Mouse (Mus musculus) left cerebral cortex, postnatal 10 days (tissue): ENCODE measurements around the gene Pigl. TPM values are rescaled to one million over a fixed set of nuclear protein-coding genes. Genes with fewer than 3 reads are reported as not detected.
"Not testable (repeated sequence)": the region's sequence is repeated elsewhere in the genome, so short reads cannot be mapped to it uniquely, and the experiment has no call there.

Experiments
- DNase-seq, 2 experiments: peaks; one replicate each; pipeline ENCODE4 v3.0.0; 2021 to 2022; ENCODE audit warnings: low spot score in 2 of 2, mixed read lengths in 1 of 2; ENCODE audit errors: extremely low spot score in 1 of 2
- intact Hi-C: fragments of 180-260 bp; cut with DNase I; formaldehyde crosslinking; loops from one replicate; pipeline ENCODE4 v1.15.1; 2025
- total RNA-seq, 2 experiments: library from RNA; stranded (reverse); gene quantifications; 2 replicates each; pipeline ENCODE4 v1.2.3; 2021

Pigl gene
- total RNA-seq, 2 experiments from 2014 or later, result 6.5 to 6.8 TPM

- no peak for DNase-seq
- intact Hi-C loops, result no loop called here
Measured at GRCm38 (mm10) chr11:62464696-62465095, 6.4 kb downstream of the Pigl start.

GRCm38 (mm10) chr11:62465849-62466248 lies 7.6 kb downstream of the Pigl start:
- no peak for DNase-seq
- intact Hi-C loops, result no loop called here

- no peak for DNase-seq
- intact Hi-C loops, result no loop called here
Measured at GRCm38 (mm10) chr11:62466546-62466945, 8.3 kb downstream of the Pigl start.

GRCm38 (mm10) chr11:62467289-62467688 lies 9.0 kb downstream of the Pigl start:
- DNase-seq, intact Hi-C loops: not testable (repeated sequence)

- no peak for DNase-seq
Measured at GRCm38 (mm10) chr11:62470451-62470850, 12.2 kb downstream of the Pigl start.

GRCm38 (mm10) chr11:62473516-62473915 lies 15.3 kb downstream of the Pigl start:
- DNase-seq, result no peak
- intact Hi-C loops, result no loop called here

More at GRCm38 (mm10) chr11:62470451-62470850, 12.2 kb downstream of the Pigl start:
- intact Hi-C loops, result no loop called here

GRCm38 (mm10) chr11:62476156-62476555 lies 17.9 kb downstream of the Pigl start:
- DNase-seq, result no peak
- intact Hi-C loops, result no loop called here

- intact Hi-C loops, result no loop called here
- no peak for DNase-seq
Measured at GRCm38 (mm10) chr11:62478931-62479330, 20.7 kb downstream of the Pigl start.

- intact Hi-C loops, result no loop called here
- no peak for DNase-seq
Measured at GRCm38 (mm10) chr11:62479581-62479980, 21.3 kb downstream of the Pigl start.

GRCm38 (mm10) chr11:62486949-62487348 lies 28.7 kb downstream of the Pigl start:
- DNase-seq, result no peak
- intact Hi-C loops, result no loop called here

- no peak for DNase-seq
- intact Hi-C loops, result no loop called here
Measured at GRCm38 (mm10) chr11:62487540-62488350, 29.5 kb downstream of the Pigl start.

- DNase-seq, result no peak
- intact Hi-C loops, result no loop called here
Measured at GRCm38 (mm10) chr11:62493701-62494100, 35.4 kb downstream of the Pigl start.

- DNase-seq, result peak in 1 of 2 experiments; percentile 49
- intact Hi-C loops, result no loop called here
Measured at GRCm38 (mm10) chr11:62494754-62495275, 36.6 kb downstream of the Pigl start.

GRCm38 (mm10) chr11:62495276-62495801 lies 37.1 kb downstream of the Pigl start:
- DNase-seq, result peak in 1 of 2 experiments; percentile 39

GRCm38 (mm10) chr11:62496151-62496715 lies 38.0 kb downstream of the Pigl start:
- DNase-seq, result peak in 1 of 2 experiments; percentile 38
- intact Hi-C loops, result no loop called here

More at GRCm38 (mm10) chr11:62495276-62495801, 37.1 kb downstream of the Pigl start:
- intact Hi-C loops, result no loop called here

GRCm38 (mm10) chr11:62497181-62497580 lies 38.9 kb downstream of the Pigl start:
- no peak for DNase-seq
- intact Hi-C loops, result no loop called here

- no peak for DNase-seq
- intact Hi-C loops, result no loop called here
Measured at GRCm38 (mm10) chr11:62498802-62499201, 40.5 kb downstream of the Pigl start.

- DNase-seq, result no peak
- intact Hi-C loops, result no loop called here
Measured at GRCm38 (mm10) chr11:62500529-62500928, 42.3 kb downstream of the Pigl start.

GRCm38 (mm10) chr11:62507683-62508082 lies 49.4 kb downstream of the Pigl start:
- DNase-seq, result no peak
- intact Hi-C loops, result no loop called here

GRCm38 (mm10) chr11:62508365-62508764 lies 50.1 kb downstream of the Pigl start:
- not testable (repeated sequence) for DNase-seq

More at GRCm38 (mm10) chr11:62508365-62508764, 50.1 kb downstream of the Pigl start:
- intact Hi-C loops, result not testable (repeated sequence)
